Mouse (Mus musculus): ENCODE measurements at regions not wholly inside any gene's neighbourhood (a gene's known extent, or its start where the extent isn't known, plus 50 kb on each side); places are given as distances from the start of the nearest gene placed in this dataset.

DNA sequence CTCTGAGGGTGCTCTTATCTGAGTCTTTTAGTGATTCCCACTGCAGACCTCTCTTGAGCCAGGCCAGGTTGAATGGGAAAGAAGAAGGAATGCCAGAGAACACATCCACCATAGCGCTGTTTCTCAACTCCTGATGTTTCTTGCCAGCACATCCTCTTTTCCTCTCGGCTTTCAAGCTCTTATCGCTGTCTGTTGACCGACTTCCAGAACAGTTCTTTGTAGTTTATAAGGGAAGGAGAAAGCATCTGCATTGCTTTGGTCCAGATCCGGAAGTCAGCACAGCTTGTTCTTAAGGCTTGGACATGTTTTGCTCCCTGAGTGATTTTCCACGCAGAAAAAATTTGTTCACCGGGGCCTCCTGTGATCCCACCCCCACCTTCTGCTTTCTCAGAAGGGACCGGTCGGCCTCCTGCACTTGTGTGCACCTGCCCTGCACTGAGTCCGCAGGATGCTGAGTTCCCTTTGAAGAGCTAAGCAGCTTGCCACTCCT, 183.7 kb downstream of the Bcl2l11 start:
- DNase-seq: no peak

DNA sequence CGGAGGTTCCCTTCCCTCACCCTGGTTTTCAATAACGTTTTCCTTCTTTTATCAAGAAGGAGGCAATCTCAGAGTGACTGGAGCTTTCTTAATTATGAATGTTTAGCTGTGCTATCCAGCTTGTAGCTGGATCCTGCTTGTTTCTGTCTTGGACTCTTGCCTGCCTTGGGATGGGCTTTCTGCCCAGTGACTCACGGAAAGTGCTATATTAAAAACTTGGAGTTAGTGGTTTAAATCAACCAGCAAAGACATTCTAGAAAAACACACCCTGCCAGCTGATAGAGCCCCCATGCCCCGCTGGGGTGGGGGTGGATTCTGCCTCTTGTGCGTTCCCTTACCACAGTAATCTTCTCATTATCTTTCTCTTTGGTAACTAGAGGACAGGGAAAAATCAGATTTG, 184.2 kb downstream of the Bcl2l11 start:
- peak; percentile 87 for DNase-seq

DNA sequence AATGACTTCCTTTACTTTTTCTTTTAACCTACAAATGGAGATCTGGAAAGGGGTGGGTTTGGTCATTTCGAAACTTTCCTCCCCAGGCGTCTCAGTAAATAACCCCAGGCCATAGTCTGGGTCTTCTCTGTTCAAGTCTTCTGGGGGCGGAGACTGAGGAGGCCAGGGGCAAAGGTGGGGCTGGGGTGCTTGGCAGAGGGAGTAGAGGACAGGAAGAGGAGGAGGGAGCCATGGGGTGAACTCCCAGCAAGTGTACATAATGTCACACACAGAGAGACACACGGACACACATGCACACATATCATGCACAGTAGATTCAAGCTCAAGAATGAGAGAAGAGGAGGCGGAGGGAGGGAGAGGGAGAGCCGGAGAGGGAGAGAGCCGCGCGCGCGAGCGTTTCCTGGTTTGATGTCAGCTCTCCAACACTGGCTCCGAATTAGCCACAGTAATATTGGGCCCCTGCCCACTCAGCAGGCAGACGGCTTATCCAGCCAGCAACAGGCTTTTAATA, 186.3 kb downstream of the Bcl2l11 start:
- peak; percentile 87 for DNase-seq

DNA sequence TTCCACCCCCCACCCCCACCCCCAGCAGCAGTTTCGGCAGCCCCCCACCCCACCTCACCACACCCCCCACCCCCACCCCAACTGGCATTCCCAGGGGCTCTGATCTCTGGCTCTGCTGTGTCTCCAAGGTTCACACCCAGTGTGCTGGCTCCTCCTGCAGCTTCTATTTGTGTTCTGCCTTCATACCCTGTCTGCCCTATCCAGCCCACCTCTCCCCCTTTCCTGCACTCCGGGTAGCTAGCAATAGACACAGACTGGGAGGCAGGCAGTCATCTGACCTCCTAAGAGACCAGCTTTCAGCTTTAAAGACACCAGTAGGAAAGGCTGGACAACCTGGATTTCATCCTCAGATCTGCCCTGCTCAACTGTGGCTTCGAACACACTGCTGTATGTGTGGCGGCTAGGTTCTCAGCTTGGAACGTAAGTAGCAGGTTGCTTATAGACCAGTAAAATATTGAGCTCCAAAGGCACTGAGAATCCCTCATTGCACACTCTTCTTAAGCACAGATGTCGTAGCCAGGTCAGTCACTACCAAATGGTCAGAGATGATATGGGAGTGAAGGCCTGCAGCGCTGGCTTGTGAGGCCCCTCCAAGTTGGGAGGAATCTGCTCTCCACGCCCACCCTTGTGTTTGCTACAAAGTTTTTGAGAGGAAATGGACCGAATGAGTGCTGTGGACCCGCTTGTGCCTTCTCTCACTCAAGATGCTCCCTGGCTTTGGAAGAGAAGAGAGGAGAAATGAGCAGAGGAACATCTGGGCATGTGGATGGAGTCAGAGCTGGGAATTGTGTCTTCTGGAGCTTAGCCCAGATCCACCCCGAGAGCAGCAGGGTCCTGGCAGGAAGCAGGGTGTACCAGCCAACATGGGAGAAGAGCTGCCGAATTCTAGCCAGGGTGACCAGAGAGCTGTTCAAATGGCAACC, 187.1 kb downstream of the Bcl2l11 start:
- no peak for DNase-seq

DNA sequence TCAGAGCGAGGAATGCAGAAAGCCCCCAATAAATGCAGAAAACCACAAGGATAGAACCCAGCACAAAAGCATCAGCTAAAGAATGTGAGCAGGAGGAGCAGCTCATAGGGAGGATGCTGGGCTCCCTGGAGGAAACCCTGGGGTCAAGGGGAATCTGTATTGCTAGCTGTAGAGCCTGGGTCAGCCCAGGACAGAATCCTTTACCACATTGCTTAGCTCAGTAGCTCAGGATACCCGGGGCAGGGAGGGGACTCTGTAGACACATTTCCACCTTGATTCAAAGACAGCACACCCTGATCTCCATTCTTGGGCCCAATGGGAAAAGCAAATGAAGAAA, 187.7 kb downstream of the Bcl2l11 start:
- no peak for DNase-seq

DNA sequence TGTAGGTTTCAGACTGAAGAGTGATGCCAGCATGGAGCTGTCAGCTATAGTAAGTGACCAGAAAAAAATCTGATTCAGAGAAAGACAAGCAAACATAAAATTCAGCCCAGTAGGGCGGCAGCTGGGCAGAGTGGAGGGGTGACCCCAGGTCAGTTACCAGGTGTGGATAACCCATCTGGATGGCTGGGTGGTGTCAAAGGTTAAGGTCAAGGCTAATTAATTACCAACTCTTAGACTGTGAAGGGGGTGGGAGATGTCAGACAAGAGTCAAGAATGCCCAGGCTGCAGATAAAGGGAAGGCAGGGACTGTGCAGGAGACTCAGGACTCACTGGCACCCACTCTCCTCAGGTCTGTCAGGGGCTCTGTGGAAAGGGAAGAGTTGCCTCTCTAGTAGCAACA, 188.1 kb downstream of the Bcl2l11 start:
- DNase-seq: no peak

DNA sequence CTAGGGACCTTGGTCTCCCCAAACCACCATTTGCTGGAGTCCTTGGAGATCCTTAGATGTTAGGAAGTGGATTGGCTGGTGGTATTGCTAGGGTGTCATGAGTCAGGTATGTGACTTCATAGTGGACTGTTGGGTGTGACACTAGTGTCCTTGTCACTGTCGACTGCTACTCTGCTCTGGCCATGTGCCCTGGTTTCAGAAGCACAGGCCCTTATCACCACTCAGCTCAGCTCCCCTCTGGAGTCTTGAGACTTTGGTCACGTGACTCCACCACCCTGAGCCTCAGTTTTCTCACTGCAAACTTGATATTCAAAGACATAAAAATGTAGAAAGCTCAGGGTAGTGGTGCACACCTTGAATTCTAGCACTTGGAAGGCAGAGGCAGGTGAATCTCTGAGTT, 190.7 kb downstream of the Bcl2l11 start:
- DNase-seq: no peak

DNA sequence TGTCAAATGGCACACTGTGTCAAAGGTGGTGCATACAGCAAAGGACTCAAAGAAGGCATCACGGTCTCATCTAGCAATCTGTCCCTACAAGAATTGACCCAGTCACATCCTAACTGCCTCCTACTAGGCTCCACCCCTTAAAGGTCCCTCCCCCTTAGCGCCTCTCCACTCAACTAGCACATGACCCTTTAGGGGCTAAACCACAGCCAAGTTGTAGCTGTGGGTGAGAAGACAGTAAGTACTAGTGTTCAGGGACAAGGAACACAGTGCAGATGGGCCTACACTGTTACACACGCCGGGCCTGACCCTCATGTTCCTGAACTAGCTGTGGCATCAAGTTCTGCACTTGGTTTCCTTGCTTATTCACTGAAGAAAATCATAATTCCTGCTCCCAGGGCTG, 192.4 kb downstream of the Bcl2l11 start:
- no peak for DNase-seq

DNA sequence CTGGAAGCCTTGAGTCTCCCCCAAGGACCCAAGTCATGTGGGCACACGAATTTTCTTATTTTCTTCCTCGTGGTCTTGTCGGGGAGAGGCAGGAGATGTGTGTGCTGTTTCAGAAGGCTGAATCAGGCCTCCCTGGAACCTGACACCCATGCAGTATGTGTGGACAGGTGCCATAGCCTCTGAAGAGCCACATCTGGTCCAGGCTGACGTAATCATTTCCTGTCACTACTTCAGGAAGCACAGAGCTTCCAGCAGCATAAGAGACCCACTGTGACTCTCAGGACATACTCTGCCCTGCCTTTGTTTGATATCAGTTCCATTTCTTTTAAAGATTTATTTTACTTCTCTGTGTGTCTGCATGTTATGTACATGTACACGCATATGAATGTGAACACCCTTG, 193.1 kb downstream of the Bcl2l11 start:
- no peak for DNase-seq

DNA sequence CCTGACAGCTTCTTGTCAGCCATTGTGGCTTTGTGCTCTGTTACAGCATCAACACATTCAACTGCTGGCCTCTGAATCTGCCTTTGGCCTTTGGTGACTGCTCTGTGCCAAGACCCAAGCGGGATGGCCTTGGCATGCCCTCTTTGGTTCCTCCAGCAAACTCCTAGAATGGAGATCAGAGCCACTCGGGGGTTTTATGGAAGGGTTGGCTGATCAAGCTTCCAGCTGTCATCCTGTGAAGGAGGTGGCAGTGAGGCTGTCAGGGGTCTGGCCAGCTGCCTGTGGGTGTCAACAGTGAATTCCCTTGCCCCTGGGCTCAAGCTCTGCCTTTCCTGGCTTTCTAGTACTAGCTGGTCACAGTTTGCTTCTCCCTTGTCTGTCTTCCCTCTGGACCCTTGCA, 195.6 kb downstream of the Bcl2l11 start:
- peak; percentile 84 for DNase-seq

DNA sequence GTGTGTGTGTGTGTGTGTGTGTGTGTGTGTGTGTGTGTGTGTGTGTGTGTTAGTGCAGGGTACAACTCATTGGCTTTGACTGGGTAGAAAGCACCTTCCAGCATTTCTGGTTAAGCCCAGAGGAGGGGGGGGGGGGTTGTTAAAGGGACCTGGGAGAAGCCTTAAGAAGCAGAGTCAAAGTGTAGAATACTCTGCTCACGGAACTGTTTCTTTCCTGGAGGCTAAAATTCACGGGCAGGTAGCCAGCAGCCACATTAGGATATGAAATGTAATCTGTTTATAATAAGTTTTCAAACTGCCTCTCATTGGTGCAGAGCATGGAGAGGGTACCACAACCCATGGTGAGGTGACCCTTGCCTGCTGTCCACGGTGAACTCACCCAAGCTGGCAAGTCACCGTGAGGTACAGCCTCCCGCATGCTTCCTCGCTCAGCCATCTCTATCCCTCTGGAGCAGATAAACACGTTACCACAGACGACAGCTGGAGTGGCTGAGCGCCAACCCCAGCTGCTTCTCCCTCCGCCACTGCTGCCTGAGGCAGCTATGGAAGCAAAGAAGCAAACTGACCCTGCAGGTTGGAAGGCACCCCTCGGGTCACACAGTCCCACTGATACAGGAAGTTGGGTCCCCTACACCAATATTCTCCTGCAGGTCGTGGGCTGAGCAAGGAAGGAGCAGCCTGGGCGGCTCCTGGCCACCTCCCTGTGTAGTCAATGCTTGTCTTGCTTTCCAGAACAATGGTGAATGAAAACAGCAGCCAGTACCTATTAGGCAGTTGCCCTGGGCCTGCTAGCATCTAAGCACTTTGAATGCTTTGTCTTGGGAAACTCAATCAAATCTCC, 198.6 kb downstream of the Bcl2l11 start:
- peak; percentile 79 for DNase-seq

DNA sequence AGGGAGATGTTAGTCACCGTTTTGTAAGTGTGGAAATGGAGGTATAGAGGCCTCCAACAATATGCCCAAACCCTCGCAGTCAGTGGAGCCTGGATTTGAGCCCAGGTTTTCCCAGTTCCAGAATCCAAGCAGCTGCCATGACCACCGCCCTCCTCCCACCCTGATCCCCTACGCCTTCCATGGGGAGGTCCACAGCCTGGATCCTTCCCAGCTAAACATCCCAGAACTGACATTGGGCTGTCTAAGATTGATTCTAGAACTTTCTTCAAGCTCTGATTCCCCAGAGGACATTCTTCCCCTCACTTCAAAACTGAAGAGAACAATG, 199.2 kb downstream of the Bcl2l11 start:
- DNase-seq: no peak

DNA sequence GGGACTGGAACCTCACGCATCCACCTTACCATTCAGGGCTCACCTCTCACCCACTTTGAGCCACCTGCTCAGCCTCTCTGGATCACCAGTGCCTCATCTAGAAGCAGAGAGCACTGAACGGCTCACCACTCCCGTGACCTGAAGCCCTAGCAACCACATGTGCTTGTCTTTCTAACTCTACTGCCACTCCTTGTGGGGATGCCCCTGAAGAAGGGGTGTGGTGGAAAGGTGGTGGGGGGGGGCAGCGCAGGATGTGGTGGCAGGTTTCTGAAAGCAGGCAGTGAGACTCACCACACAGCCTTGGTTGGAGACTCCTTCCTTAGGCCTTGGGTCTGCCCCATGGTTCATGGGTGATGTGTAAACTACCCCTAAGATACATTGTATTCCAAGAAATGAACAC, 199.6 kb downstream of the Bcl2l11 start:
- no peak for DNase-seq

DNA sequence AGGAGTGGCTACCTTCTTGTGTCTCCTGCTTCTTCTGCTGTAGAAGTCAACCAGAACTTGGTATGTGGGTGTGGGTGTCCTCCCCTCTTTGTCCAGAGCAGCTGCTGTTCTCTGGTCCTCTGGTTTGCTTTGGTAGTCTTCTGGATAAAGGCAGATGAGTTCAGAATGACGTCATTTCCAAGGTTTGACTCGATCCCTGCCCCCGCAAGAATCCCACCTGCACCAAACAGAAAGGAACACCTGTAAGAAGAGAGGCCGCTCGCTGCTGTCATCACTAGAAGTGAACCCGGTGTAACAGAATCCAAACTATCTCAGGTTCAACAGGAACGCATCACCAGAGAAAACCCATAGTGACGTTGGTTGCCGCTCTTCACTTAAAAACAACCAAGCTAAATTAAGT, 205.0 kb downstream of the Bcl2l11 start:
- DNase-seq: no peak

DNA sequence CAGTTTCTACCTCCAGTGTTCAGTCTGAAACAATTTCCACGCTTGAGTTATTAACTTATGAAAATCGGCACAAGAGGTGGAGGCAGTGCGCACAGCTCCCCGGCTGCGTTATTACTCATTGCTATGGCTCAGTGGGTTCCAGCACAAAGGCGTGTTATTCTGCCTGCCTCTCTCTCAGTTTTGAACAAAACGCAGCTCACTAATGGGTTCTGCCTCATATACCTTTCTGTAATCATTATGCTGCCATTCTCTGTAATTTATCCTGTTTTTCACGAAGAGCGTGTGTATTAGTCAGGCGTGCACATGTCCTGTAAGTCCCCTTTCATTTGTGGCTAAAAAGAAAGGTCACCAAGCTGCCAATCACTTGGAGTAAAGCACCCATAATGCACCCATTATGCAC, 205.4 kb downstream of the Bcl2l11 start:
- DNase-seq: no peak

DNA sequence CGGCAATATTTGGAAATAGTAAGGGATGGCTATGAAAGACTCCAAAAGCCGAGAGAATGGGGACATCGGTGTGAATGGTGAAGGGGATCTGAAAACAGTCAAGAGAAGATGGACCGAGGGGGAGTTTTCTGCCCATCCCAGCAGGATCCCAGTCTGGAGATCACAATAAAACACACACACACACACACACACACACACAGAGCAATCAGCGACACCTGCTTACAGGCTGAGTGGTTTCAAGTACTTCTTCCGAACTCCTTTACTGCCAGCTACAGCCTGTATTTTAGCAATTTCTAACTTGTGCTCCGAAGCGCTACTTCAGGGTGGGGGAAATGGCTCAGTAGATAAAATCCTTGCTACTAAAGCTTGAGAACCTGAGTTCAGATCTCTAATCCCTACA, 205.8 kb downstream of the Bcl2l11 start:
- no peak for DNase-seq

DNA sequence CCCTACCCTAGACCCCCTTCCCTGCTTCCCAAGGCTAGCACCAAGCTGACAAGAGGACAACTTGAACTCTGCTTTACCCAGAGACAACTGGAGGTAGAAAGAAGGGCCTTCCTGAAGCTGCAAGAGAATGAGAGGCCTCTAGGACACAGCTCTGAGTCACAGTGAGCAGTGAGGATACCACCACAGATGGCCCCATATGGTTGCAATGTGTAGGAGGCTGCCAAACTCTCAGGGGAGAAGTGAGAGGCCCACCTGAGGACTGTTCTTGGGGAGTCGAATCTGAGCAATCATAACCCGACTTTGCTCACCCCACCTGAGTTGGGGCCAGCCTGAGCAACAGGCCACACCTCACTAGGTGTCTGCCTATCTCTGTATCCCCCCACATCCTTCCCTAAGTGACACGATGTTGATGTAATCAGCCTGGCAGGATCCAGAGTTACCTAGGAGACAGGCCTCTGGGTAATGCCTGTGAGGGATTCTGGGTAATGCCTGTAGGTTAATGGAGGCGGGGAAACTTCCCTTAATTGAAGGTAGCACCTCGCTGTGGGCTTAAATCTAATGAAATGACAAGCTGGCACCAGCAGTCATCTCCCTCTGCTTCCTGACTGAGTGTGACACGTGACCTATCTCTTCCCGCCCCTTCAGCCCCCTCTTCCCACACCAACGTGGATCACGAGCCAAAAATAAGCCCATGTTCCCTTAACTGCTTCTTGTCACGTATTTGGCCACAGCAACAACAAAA, 207.7 kb downstream of the Bcl2l11 start:
- no peak for DNase-seq

DNA sequence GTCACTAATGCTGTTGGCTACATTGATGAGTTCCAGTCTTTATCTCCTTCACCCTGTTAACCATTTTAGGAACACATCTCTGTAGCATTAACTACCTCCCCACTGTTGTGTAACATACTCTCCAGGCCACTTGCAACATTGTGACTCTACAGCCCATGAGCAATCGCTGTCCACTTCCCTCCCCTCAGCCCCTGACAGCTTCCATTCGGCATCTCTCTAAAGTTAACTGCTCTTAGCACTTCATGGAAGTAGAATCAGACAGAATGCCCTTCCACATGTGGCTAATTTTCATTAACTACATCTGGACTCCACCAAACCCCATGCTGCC, 208.3 kb downstream of the Bcl2l11 start:
- no peak for DNase-seq

DNA sequence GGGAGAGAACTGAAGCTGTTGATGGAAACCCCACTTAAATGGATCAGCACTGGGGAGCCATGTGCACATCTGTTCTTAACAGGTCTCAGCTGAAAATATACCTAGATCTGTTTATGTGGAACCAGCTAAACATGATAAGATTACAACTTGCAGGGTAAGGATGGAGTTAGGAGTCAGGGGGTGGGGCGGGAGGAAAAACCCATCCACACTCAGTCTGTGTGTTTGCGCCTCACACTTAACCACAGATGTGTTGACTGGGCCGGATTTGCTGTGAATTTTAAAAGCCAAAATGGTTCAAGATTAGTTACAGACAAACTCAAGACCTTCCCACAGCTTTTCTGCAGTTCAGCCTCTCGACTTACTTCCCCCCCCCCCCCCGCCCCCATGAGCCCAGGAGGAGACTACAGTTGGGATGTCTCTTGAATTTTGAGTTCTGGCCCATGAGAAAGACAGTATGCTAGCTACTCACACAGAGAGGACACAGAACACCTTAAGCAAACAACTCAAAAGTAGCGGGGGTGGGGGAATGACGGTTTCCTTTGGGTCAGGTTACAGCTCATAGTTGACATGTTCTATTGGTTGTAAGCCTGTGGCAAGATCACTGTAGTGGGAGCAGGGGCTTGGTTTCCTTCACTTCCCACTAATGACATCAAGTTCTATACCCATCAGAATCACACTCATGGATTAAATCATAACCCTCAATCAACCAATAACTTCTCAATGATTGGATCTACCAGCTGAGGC, 209.1 kb downstream of the Bcl2l11 start:
- no peak for DNase-seq

DNA sequence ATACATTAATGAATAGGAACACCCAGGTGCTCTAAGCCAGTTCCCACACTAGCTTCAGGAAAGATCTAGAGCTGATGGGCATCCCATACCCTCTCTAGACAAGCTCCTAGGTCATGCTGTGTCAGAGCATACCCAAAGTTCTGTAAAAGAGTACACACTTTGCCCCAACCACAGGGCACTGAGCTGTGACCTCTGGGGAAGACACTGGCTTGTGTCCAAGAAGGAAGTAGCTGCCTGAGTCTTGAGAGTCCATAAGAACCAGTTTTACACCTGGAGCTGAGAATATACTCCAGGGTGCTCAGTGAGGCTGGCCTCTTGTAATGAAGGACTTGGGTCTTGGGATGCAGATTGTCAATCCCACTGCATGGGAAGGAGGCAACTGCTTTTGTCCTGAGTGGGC, 211.4 kb downstream of the Bcl2l11 start:
- peak; percentile 35 for DNase-seq

DNA sequence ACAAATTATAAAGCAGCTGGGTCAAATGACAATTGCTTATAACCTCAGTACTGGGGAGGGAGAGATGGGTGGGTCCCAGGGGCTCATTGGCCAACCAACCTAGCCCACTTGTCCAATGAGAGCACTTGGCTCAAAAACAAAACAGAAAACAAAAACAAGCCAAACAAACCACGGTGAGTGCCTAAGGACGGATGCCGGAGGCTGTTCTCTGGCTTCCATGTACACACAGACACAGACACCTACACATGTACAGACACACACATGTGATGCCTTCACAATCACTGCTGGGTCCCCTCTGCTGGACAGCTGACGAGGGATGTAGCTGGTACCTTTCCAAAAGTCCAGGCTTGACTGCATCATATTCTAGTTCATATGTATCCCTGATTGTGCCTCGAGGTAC, 212.0 kb downstream of the Bcl2l11 start:
- DNase-seq: no peak

DNA sequence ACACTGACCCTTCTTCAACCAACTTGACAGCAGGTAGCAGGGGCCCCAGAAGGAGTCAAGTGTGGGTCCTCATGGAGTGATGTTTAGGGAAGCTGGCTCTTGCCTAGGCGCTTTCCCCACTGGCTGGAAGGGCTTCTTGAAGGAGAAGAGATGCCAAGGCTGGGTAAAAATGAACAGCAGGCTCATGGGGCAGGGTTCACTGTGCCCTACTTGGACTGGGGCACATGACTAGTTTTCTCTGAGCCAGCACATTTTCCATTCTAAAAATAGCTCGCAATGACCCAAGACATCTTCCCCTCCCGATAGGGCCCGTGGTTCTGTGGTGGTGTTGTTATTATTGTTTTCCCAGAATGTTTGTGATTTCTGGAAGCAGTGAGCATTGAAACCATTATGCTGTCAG, 212.6 kb downstream of the Bcl2l11 start:
- DNase-seq: no peak

All from lung, postnatal 10 days (tissue).